Mouse (Mus musculus) midbrain, embryonic 12.5 days (tissue): Measurements from ENCODE around the gene Snx7. TPM values are rescaled to one million over a fixed set of nuclear protein-coding genes. Genes with fewer than 3 reads are reported as not detected.

Source experiments
- ATAC-seq: fragments of 200-750 bp; cut with Nextera tagmentation; 2 replicates; pipeline ENCODE4 v1.8.0; 2017; ENCODE audit warnings: low read depth, moderate TSS enrichment, moderate library complexity; ENCODE audit not compliant: low FRiP score
- H3K27ac ChIP-seq: fragments of 300-500 bp; sonication (generic); replicated peaks from 2 replicates; pipeline ENCODE4 v1.5.1; 2016; ENCODE audit warnings: mild to moderate bottlenecking
- H3K27me3 ChIP-seq: fragments of 300-500 bp; sonication (generic); 2 replicates; pipeline ENCODE4 v1.6.1; 2016; ENCODE audit warnings: mild to moderate bottlenecking
- H3K36me3 ChIP-seq: fragments of 300-500 bp; sonication (generic); 2 replicates; pipeline ENCODE4 v1.6.1; 2016
- H3K4me1 ChIP-seq: fragments of 300-500 bp; sonication (generic); 2 replicates; pipeline ENCODE4 v1.6.1; 2016
- H3K4me2 ChIP-seq: fragments of 300-500 bp; sonication (generic); replicated peaks from 2 replicates; pipeline ENCODE4 v1.6.1; 2016; ENCODE audit warnings: mild to moderate bottlenecking, moderate library complexity
- H3K4me3 ChIP-seq: fragments of 300-500 bp; sonication (generic); 2 replicates; pipeline ENCODE4 v1.5.1; 2016; ENCODE audit warnings: mild to moderate bottlenecking
- H3K9ac ChIP-seq: fragments of 300-500 bp; sonication (generic); replicated peaks from 2 replicates; pipeline ENCODE4 v1.6.1; 2016; ENCODE audit warnings: mild to moderate bottlenecking, moderate library complexity
- H3K9me3 ChIP-seq: fragments of 300-500 bp; sonication (generic); 2 replicates; pipeline ENCODE4 v1.6.1; 2016; ENCODE audit warnings: mild to moderate bottlenecking
- WGBS: fragments of 180-500 bp; shearing (Covaris S2); methylation state at CpG from one replicate; pipeline ENCODE4 v1.1.7; 2016; 5-methylcytosine and 5-hydroxymethylcytosine counted together
- polyA plus RNA-seq: library from polyadenylated mRNA; unstranded; fragments of >200 nt; fragmentation: Nextera tagmentation; extraction: Ambion mirVana; gene quantifications from 2 replicates; pipeline ENCODE4 v1.2.1, GENCODE M21; 2016

Snx7 gene
- polyA plus RNA-seq, 1 experiment from 2014 or later: 13.1 TPM

- no peaks in the 10 kb centered on the region for H3K4me1 ChIP-seq
- 84% methylated on average over 3 of the region's 3 CpGs for WGBS
- no peak for ATAC-seq
- H3K36me3 ChIP-seq: no peaks in the 10 kb centered on the region
- H3K9me3 ChIP-seq: no peaks in the 10 kb centered on the region
- H3K27me3 ChIP-seq: no peaks in the 10 kb centered on the region
- H3K27ac ChIP-seq: no peak overlapping the region
- no peak overlapping the region for H3K4me2 ChIP-seq
- no peak overlapping the region for H3K9ac ChIP-seq
- H3K4me3 ChIP-seq: no peak overlapping the region
Measured at GRCm38 (mm10) chr3:117853729-117854128, 15.0 kb downstream of the Snx7 start.

GRCm38 (mm10) chr3:117852054-117852361, 16.7 kb downstream of the Snx7 start:
- Histone ChIP-seq H3K9me3 (no peaks in the 10 kb centered on the region), H3K27me3 (no peaks in the 10 kb centered on the region), H3K4me2 (no peak overlapping the region), H3K4me1 (no peaks in the 10 kb centered on the region), H3K4me3 (no peak overlapping the region), H3K9ac (no peak overlapping the region), H3K27ac (no peak overlapping the region), H3K36me3 (no peaks in the 10 kb centered on the region)
- 90% methylated on average over 3 of the region's 3 CpGs for WGBS
- ATAC-seq: no peak

DNA sequence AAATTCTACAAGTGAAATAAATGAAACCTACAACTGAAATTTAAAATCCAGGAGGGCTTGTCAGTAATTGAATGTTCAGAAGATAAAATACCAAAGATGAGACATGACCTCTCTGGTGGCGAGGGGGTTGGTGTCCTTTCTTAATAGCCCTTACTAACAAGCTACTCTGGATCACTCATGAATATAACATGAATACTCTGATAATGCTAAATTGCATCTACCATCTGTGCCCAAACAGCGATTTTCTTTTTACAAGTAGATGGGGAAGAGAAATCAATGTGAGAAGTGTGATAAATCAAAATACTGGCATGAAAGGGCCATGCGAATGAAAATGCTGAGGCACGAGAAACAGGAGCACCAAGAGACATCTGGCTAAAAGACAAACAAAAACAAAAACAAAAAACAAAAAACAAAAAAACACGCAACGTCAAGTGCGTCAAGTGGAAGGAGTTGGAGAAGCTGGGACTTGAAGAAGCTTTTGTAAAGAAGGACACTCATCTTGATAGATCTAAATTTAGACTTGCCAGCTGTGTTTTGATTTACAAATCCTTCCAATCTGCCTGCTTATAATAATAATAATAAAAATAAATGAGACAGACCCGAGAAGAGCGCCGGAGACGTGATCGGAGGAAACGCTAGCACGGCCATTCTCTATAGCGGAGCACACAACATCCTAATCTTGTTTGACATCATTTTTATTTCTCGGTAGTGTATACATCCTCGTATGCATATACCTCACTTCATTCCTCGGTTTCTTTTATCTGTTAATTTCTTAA, 17.3 kb downstream of the Snx7 start:
- H3K27me3 ChIP-seq: no peaks in the 10 kb centered on the region
- no peak overlapping the region for H3K4me2 ChIP-seq
- H3K36me3 ChIP-seq: no peaks in the 10 kb centered on the region
- no peaks in the 10 kb centered on the region for H3K9me3 ChIP-seq
- H3K9ac ChIP-seq: no peak overlapping the region
- ATAC-seq: peak; percentile 52; the same call in 1 of the 2 replicates
- H3K4me1 ChIP-seq: no peaks in the 10 kb centered on the region
- no peak overlapping the region for H3K27ac ChIP-seq
- 88% methylated on average over 18 of the region's 18 CpGs for WGBS
- no peak overlapping the region for H3K4me3 ChIP-seq

DNA sequence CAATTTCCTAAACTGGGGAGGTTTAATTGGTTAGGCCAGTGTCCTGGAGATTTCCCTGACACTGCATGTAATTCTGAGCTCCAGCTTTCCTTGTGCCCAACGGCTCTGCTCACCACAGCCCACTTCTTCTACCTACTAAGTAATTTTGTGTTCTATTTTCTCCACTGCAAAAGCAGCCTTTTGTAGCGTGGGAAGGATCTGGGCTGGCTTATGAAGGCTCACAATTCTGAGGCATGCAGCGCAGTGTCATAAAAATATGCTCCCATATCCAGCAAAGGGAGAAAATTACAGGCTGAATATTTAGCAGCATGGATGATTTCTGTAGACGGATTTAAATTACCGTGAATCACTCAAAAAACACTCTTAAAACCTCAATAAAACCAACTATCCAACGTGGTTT, 19.9 kb downstream of the Snx7 start:
- no peak overlapping the region for H3K4me2 ChIP-seq
- no peak for ATAC-seq
- no peaks in the 10 kb centered on the region for H3K9me3 ChIP-seq
- H3K9ac ChIP-seq: no peak overlapping the region
- H3K27me3 ChIP-seq: no peaks in the 10 kb centered on the region
- H3K4me3 ChIP-seq: no peak overlapping the region
- no peaks in the 10 kb centered on the region for H3K36me3 ChIP-seq
- H3K27ac ChIP-seq: no peak overlapping the region
- 85% methylated on average over 6 of the region's 6 CpGs for WGBS
- H3K4me1 ChIP-seq: no peaks in the 10 kb centered on the region

GRCm38 (mm10) chr3:117842658-117843057, 26.1 kb downstream of the Snx7 start:
- H3K9me3 ChIP-seq: no peaks in the 10 kb centered on the region
- 87% methylated on average over 1 of the region's 1 CpGs for WGBS
- ATAC-seq: no peak

GRCm38 (mm10) chr3:117839867-117840545, 28.7 kb downstream of the Snx7 start:
- no peak for ATAC-seq
- WGBS: 83% methylated on average over 12 of the region's 12 CpGs

More at GRCm38 (mm10) chr3:117842658-117843057, 26.1 kb downstream of the Snx7 start:
- Histone ChIP-seq H3K27ac (no peak overlapping the region), H3K4me1 (no peaks in the 10 kb centered on the region), H3K4me3 (no peak overlapping the region), H3K9ac (no peak overlapping the region), H3K36me3 (no peaks in the 10 kb centered on the region), H3K4me2 (no peak overlapping the region), H3K27me3 (no peaks in the 10 kb centered on the region)

DNA sequence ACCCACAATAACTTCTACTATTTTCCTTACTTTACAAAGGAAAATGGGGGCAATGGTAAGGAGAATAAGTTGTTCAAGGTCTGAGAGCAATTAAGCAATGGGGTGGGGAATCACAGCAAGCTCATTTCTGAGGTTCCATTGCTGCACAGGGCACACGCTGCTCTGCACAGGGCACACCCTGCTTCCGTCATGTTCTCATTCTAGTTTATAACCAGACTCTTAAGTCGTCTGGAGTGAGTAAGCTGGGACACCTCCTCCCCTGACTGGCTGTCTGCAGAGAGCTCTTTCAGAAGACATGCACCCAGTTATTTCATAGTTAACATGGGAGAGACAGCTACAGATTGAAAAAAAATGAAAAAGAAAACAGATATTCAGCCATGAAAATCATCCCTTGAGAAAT, 30.7 kb downstream of the Snx7 start:
- Histone ChIP-seq H3K27me3 (no peaks in the 10 kb centered on the region), H3K9ac (no peak overlapping the region), H3K4me3 (no peak overlapping the region), H3K9me3 (no peaks in the 10 kb centered on the region), H3K36me3 (no peaks in the 10 kb centered on the region), H3K27ac (no peak overlapping the region), H3K4me2 (no peak overlapping the region), H3K4me1 (no peaks in the 10 kb centered on the region)
- 64% methylated on average over 3 of the region's 3 CpGs for WGBS
- no peak for ATAC-seq

More at GRCm38 (mm10) chr3:117839867-117840545, 28.7 kb downstream of the Snx7 start:
- Histone ChIP-seq H3K36me3 (no peaks in the 10 kb centered on the region), H3K4me2 (no peak overlapping the region), H3K4me1 (no peaks in the 10 kb centered on the region), H3K27ac (no peak overlapping the region), H3K4me3 (no peak overlapping the region), H3K9me3 (no peaks in the 10 kb centered on the region), H3K27me3 (no peaks in the 10 kb centered on the region), H3K9ac (no peak overlapping the region)

DNA sequence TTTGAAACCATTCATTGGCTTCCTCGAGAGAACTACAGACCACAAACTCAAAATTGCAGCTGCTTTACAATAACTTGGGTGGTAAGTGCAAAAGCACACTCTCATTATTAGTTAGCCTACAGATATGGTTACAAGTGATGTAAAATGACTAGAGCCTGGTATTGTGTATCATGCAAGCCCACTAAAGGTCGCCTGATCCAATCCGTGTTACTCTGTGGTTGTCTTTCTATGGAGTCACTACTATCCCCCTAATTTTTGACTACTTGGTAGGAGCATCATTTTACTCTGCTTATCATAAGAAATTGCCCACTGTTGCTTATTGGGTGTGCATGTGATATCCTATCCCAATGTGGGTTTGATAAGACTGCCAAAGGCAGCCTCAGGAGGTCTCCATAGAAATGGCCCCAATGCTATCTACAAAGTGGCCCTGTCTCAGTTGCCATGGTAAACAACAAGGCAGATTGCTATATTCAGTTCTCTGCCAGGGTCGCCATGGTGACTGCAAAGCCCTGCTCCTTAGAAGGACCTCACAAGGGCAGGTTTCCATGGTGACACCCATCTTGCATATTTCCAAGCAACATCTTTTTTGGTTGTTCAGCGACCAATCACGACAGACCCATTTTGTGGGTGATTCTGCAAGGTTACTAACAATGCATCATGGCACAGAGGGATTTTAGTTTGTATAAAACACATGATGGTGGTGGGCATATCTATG, 42.1 kb downstream of the Snx7 start:
- no peak overlapping the region for H3K9ac ChIP-seq
- no peaks in the 10 kb centered on the region for H3K27me3 ChIP-seq
- 55% methylated on average over 6 of the region's 6 CpGs for WGBS
- peak; percentile 97 for ATAC-seq
- H3K4me1 ChIP-seq: peaks cover 8% of the 10 kb centered on the region
- no peaks in the 10 kb centered on the region for H3K36me3 ChIP-seq
- H3K4me3 ChIP-seq: no peak overlapping the region
- no peak overlapping the region for H3K27ac ChIP-seq
- no peak overlapping the region for H3K4me2 ChIP-seq
- no peaks in the 10 kb centered on the region for H3K9me3 ChIP-seq

GRCm38 (mm10) chr3:117823218-117823617, 45.5 kb downstream of the Snx7 start:
- ATAC-seq: no peak
- H3K9ac ChIP-seq: no peak overlapping the region
- no peak overlapping the region for H3K4me3 ChIP-seq
- H3K27ac ChIP-seq: no peak overlapping the region
- no peak overlapping the region for H3K4me2 ChIP-seq
- 94% methylated on average over 3 of the region's 3 CpGs for WGBS
- no peaks in the 10 kb centered on the region for H3K9me3 ChIP-seq
- H3K27me3 ChIP-seq: no peaks in the 10 kb centered on the region
- H3K4me1 ChIP-seq: peaks cover 8% of the 10 kb centered on the region
- H3K36me3 ChIP-seq: no peaks in the 10 kb centered on the region

- Histone ChIP-seq H3K9ac (no peak overlapping the region), H3K4me1 (no peaks in the 10 kb centered on the region), H3K9me3 (no peaks in the 10 kb centered on the region), H3K4me2 (no peak overlapping the region), H3K4me3 (no peak overlapping the region), H3K27ac (no peak overlapping the region), H3K36me3 (no peaks in the 10 kb centered on the region), H3K27me3 (no peaks in the 10 kb centered on the region)
- WGBS: 93% methylated on average over 1 of the region's 1 CpGs
- no peak for ATAC-seq
Measured at GRCm38 (mm10) chr3:117817635-117818034, 51.1 kb downstream of the Snx7 start.

GRCm38 (mm10) chr3:117814218-117814617, 54.5 kb downstream of the Snx7 start:
- H3K9me3 ChIP-seq: no peaks in the 10 kb centered on the region
- H3K4me1 ChIP-seq: no peaks in the 10 kb centered on the region
- H3K27ac ChIP-seq: no peak overlapping the region
- H3K9ac ChIP-seq: no peak overlapping the region
- no peaks in the 10 kb centered on the region for H3K27me3 ChIP-seq
- no peak overlapping the region for H3K4me2 ChIP-seq
- no peak overlapping the region for H3K4me3 ChIP-seq
- WGBS: 81% methylated on average over 2 of the region's 2 CpGs
- H3K36me3 ChIP-seq: no peaks in the 10 kb centered on the region
- ATAC-seq: no peak

DNA sequence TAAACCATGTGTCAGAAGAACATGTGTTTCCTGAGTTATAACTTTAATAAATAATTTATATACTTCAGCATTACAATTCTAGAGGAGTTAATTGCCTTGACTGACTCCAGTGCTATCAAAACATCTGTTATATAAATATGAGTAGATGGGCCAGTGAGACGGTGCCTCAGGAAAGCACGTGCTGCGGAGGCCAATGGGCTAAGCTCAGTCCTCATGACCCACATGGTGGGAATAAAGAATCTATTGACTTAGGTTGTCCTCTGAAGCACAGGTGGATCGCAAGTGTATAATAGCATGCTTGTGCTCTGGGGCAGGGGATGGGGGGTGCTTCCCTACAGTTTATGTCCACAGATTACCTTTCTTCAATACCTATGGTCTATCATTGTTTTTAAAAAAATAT, 56.6 kb downstream of the Snx7 start:
- WGBS: 90% methylated on average over 4 of the region's 4 CpGs
- Histone ChIP-seq H3K36me3 (no peaks in the 10 kb centered on the region), H3K4me3 (no peak overlapping the region), H3K27ac (no peak overlapping the region), H3K4me1 (no peaks in the 10 kb centered on the region), H3K9ac (no peak overlapping the region), H3K4me2 (no peak overlapping the region), H3K9me3 (no peaks in the 10 kb centered on the region), H3K27me3 (no peaks in the 10 kb centered on the region)
- ATAC-seq: no peak
